Mouse (Mus musculus) embryo, embryonic 10 days (tissue): ENCODE data around the gene Bnip2.

Source experiments
- DNase-seq: peaks from one replicate; pipeline ENCODE4 v3.0.0-alpha.2; 2015; ENCODE audit warnings: low spot score

The Bnip2 gene

DNA sequence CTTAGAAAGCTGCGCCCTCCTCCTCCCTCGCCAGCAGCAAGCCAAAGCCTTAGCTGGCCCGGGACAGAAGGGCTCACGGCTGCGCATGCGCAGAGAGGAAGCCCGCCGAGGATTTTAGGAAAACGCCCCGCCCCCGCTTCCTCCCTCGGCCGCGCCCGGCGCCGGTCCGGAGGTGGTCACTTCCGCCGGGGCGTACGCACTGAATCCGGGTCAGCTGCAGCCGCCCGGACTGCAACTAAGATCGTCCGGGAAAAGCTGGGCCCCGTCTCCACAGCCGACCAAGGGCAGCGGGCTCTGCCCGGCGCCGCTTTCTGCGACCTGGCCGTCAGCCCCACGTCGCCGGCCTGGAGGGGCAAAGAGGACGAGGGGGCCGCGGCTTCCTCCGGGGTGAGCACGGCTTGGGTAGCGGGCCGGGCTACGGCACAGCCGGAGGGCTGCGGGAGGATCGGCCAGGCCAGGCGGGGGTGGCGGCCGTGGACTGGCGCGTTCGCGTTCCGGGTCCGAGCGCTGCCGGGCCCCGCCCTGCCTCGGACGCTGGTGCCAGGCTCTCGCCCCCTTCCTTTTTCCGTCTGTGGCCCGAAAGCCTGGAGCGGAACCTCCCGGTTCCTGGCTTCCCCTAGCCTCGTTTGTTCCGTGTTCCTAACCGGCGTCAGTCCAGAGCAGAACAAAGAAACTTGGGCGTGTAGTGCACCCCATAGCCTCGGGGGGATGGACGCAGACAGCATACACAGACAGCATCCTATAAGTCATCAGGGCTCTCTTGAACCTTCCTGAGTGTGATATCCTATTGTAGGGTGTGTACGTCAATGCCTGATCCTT lies at the start of gene Bnip2:
TSS of gene Bnip2 (plus strand) at position 164 of the 819 bp plus-strand sequence.
- DNase-seq: peak; percentile 95

DNA sequence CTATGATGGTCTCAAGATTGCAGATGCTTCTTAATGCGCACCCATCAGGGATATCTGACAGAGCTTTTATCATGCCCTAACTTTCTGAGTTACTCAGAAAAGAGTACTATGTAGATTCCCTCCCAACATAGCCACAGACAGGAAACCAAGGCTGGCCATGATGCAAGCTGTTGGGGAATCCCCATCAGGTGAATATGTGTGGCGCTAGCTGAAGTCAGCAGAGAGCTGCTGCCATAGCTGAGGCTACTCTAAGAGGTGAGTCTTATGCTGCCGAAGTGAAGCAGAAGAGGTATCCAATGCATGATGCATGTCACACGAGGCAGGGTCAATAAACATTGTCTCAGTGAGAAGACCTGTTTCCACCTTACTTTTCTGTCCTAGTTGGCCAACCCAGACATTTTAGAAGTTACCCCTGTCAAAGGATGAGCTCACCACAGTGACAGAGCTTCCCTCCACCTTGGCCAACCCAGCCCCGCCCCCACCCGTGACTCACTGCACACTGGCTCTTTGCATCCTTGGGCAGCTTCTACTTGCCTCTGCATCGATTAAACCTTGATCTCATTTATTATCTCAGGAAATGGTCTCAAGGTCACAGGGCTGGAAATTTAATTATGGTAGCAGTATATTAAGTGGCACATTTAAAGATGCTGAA lies 48.3 kb upstream of the Bnip2 start:
- DNase-seq: no peak

DNA sequence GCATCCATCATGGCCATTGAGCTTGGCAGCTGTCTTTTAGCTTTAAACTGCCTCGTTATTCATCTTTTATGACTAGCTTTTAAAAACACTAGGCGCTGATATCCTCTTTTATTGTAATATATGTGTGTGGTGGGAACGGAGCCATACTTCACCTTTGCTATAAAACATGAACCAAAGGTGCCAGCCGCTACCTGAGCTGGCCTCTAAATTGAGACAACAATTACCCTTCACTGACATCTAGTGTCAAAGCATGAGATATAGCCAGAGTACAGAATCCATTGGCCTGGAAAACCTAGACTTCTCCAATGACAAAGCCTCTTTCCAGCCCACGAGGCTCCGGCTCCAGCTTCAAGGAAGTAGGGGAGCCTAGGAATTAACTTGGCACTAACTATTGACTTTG lies 47.7 kb upstream of the Bnip2 start:
- DNase-seq: no peak

DNA sequence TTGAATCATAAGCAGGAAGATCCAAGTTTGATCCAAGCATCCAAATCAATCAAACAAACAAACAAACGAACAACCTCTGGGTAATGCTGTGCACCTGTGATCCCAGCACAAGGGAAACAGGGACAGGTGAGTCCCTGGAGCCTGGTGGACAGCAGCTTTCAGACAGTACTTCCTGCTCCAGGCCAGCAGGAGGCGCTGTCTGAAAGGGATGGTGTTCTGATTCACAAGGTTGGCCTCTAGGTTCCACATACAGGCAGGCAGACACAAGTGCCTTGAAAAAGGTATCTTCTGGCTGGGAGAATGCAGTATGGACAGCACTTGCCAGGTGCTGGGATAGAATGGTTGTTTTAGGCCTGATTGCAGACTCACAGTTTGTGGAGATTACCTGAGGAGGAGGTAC lies 40.3 kb upstream of the Bnip2 start:
- DNase-seq: peak; percentile 70

DNA sequence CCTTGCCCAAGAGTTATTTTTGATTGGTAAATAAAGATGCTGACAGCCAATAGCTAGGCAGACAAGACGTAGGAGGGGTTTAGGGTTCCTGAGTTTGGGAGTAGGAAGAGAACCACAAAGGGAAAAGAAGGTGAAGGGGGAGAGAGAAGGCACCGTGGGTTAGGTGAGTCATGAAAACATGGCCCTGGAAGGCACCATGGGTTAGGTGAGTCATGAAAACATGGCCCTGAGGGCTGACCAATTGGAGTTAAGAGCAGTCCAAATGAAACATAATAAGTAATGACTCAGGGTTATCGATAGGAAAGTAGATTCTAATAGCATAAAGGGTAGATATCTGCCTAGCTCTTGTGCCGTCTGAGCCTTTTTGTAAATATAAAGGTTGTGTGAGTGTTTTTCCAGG lies 39.6 kb upstream of the Bnip2 start:
- no peak for DNase-seq

DNA sequence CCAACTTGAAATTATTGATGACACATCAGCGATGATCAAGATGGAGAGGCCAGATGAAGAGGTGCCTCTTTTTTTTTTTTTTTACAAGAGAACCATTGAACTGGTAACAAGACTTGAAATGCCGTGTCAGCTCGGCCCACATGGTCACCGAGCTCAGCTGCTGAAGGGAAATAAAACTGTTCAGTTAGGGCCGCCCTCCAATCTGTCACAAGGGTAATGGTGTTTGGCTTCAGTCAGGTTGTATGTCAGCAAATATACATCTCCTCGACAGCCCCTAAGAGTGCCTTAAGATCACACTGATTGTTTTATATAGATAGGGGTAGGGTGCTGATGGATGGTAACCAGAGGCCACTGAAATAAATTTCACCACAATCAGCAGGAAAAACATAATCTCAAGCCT lies 28.3 kb upstream of the Bnip2 start:
- DNase-seq: no peak

DNA sequence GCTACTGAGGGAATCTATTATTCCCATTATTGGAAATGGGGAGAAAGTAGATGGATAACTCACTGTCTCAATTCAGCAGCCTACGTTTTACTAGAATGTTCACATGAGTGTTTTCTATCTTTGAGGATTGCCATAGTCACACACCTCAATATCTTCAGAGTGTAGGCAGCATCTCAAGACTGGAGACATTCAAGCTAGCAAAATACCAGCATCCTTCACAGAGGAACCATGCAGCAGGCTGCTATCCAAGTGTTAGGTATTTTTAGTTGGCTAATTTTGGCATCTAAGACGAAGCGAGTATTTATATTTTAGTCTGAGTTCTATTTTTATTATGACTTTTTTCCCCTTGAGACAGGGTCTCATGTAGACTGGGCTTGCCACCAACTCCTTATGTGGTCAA lies 24.9 kb upstream of the Bnip2 start:
- DNase-seq: no peak

DNA sequence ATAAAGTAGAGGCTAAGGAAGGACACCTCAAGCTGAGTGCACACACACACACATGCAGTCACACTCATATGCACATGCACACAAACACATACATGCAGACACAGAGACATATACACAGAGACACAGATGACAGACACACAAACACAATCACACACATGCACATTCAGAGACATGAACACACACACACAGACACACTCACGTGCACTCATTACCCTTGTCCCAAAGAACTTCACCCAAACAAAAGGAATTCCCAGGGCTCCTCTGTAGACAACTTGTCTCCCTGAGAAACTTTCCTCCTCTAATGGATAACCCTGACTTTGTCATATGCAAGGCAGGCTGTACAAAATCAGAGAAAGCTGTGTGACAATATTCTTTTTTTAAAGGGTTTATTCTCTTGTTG lies 3.7 kb upstream of the Bnip2 start:
- DNase-seq: no peak

DNA sequence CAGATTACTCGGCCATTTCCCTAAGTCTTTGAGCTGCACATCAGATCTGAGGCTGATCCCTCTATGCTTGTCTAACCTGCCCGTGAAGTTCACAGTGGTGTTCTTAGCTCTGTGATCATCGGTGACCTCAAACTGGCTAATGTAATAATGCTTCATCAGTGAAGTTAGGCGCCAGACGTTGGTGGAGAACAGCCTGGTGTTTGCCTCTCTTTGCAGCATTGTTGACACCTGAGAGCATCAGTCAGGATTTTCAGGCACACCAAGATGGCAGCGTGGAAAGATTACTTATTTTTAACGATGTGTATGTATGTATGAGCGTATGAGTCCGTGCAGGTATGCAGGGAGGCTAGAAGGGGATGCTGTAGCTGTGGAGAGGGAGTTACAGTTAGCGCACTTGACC lies 3.2 kb upstream of the Bnip2 start:
- no peak for DNase-seq

DNA sequence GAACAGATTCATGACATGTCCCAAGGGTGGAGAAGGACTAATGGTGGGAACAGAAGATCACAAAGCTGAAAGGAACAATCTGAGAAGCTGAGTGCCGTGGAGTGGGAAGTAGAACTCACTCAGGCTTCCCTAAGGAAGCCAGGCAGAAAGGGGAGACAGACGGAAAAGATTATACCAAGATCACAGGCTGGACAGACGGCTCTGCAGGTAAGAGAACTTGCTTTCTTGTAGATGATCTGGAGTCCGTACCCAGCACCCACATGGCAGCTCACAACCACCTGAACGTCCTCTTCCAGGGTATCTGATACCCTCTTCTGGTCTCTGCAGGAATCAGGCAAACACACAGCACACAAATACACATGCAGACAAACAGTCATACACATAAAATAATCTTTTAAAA lies 2.7 kb upstream of the Bnip2 start:
- no peak for DNase-seq

DNA sequence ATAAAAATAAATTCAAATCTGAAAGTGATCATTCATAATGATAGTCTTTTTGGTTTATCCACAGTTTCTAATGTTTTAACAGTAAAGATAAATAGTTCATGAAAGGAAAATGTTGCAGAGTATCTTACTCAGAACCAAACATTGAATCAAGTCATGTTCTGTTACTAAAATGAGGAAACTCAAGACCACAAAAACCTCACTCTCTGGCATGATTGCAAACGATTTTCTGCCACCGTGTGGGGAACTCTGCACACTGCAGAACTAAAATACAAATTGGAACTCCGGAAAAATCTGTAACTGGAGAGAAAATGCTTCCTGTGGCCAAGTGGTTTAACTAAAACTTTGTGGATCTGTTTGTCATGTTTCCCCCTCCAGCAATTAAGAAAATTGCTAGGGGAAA lies 1.7 kb upstream of the Bnip2 start:
- peak; percentile 83 for DNase-seq

DNA sequence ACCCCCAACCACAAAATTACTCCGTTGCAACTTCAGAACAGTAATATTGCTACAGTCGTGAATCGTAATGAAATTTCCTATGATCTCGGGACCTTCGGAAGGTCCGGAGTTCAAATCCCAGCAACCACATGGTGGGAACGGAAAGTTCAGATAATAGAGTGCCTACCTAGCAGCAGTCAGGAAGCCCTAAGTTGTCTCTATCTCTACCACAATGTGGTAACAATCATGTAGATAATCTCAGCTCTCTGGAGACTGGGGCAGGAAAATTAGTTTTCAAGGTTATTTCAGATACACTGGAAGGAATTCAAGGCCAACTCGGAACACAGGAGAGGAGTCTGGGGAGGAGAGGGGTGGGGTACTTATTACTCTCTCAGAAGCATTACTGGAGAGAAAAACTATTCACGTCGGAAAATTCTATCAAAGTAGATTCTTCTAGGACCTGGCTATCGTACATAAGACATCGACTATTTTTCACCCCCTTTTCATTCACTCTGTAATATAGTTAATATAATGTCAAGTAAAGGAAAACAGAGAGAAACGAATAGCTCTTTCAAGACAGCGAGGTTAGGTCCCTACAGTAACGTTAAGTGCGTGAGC lies 462 bp upstream of the Bnip2 start:
- no peak for DNase-seq

DNA sequence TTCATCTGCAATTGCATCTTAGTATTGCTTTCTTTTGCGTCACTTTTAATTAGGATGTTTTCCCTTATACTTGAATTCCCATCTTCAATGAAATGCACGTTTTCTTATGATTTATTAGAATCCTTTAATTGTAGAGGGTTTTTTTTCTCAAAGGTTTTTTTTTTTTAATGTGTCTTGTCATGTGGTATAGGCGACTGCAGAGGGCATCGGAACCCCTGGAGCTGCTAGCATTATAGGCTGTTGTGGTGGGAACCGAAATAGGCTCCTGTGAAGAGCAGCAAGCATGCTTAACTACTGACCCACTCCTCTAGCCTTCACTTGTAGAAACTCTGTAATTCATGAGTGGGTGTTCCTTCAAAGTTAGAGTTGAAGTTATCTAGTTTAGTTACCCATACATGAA lies 1.1 kb downstream of the Bnip2 start:
- peak; percentile 30 for DNase-seq

DNA sequence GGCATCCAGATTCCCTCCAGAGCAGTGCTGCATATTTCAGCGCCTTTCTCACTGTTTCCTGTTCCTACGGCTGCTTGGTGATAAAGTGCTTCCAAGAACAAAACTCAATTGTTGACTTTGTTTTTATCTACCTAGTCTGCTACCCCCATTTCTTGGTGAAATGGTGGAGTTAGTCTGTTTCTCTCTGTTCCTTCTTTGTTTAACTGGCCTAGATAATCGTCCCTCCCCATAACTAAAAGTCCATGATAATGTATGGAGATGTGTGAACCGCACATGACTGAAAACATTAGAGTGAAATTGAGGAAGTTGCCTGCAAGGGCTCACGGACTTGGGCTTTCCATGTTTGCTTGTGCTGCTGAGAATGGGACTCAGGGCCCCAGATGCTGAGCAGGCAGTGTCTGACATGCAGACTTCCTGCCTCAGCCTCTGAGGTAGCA lies 3.6 kb downstream of the Bnip2 start:
- DNase-seq: no peak

DNA sequence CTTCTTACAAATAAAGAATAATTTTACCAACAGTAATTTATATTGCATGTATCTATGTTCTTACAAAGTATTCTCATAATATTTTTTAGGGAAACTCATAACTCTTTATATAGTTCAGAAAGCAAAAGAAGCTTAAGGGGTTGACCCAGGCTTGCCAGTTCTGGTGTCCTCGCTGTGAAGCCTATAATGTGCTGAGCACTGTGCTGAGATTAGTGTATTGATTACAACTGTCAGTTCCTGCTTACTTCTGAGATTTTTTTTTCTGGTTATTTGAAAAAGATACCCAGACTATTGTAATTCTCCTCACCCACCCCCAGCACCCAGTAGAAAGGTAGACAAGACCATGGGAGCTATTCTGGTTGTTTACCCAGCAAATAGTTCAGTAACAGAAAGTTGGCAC lies 4.2 kb downstream of the Bnip2 start:
- DNase-seq: no peak

DNA sequence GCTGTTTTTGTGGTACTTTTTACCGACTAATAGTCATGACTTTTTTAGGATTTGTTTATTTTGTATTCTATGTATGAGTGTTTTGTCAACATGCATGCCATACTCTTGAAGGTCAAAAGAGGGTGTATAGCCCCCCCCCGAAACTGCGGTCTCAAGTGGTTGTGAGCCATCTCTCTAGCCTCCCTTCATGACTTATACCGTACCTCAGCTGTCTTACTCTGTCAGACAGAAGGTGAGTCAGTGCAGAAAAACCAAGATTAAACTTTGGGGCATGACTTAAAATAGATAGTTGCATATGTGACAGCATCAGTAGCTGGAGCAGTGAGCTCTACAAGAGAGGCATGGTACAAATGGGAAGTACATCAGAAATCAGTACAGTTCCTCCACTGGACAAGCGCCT lies 5.3 kb downstream of the Bnip2 start:
- no peak for DNase-seq

DNA sequence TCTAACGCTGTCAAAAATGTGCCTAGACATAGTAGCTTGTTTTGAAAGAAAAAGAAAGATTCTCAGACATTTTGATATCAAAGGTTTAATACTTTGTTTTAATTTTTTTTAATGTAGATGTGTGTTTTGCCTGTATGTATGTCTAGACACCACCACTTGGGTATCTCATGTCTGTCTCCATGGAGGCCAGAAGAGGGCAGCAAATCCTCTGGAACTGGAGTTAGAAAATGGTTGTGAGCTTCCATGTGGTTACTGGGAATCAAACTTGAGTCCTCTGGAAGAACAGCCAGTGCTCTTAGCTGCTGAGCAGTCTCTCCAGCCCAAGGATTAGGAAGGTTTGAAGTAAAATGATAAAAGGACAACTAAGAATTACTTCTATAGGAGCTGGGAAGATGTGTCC lies 10.1 kb downstream of the Bnip2 start:
- DNase-seq: peak; percentile 28

DNA sequence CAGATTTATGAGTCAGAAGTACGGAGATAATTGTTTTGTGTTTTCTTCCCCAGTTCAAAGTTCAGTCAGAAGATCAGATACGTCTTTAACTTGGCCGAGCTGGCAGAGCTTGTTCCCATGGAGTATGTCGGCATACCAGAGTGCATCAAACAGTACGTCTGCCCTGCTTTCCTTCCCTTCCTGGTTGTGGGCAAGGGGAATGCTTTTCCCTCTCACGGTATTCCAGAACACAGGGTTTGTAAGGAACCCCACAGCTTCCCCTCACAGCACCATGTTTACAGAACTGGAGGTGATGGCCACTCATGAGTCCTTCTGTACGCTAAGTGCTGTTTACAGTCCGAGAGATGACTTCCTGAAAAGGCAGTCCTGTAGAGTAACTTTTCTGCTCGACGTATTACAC lies 14.2 kb downstream of the Bnip2 start:
- no peak for DNase-seq

DNA sequence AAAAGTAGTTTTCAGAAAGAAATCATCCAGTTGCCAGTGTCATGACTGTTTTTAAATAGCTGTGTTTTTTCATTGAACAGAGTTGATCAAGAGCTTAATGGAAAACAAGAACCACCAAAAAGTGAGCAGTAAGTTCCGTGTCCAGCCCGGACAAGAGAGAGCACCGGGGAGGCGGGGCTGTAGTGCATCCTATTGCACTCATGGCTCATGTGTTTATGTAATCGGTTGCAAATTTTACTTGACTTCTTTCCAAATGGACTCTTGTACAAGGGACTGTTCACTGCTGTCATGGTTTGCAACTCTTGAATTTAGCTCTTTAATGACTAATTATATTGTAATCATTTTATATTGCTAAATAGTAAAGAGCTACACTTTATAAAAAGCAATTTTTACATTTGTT lies 17.7 kb downstream of the Bnip2 start:
- DNase-seq: no peak

DNA sequence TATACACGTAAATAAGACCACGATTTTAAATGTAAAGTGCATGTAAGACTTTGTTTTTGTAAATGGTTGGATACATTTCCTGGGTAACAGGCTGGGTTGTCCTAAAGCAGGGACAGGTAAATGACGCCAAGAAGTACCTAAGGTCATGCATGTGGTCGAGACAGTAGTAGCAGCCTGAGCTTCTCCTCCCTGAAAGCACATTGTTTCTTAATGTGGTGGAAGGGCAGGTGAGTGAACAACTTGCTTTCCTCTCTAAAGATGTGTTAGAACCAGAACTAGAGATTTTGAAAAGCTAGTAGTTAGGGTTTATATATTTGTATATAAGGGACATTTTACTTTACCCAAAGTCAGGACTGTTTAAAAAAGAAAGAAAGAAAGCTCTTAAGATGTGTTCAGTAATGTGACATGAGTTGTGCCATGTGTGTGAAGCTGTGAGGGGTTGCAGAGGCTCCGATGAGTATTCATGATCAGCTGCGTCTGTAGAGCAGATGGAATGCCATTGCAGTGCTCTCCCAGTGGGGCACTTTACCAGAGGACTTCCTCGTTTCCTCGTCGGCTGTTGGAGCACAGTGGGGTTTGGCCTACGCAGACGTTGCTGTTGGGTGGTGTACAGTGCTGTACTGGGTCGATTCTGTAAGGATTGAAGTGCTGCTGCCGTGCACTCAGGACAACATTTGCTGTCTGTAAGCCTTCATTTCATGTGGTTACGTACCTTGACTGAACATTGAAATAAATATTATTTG lies 18.4 kb downstream of the Bnip2 start:
- no peak for DNase-seq

DNA sequence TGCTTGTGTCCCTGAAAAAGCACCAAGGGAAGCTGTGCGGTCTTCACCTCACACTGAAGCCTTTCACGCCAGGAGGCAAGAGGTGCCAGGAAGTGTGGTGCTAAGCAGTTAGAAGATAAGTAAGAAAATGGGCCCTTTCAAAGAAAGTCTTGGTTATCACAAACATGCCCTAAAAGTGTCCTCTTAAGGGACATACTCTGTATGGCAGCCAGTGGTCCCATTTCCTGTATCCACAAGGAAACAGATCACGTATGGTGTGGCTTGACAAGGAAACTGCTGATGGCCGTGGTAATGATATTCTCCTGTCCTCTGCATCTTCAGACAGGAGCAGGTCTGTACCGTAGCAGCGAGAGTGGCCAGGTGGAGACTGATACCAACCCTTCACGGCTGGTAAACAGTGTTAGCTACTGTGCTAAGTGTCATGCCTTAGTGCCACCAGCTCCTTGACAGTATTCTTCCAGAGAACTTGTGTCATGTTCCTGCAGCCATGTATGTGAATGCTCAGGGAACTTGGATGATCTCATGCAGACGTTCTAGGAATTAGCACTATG lies 20.6 kb downstream of the Bnip2 start:
- no peak for DNase-seq

DNA sequence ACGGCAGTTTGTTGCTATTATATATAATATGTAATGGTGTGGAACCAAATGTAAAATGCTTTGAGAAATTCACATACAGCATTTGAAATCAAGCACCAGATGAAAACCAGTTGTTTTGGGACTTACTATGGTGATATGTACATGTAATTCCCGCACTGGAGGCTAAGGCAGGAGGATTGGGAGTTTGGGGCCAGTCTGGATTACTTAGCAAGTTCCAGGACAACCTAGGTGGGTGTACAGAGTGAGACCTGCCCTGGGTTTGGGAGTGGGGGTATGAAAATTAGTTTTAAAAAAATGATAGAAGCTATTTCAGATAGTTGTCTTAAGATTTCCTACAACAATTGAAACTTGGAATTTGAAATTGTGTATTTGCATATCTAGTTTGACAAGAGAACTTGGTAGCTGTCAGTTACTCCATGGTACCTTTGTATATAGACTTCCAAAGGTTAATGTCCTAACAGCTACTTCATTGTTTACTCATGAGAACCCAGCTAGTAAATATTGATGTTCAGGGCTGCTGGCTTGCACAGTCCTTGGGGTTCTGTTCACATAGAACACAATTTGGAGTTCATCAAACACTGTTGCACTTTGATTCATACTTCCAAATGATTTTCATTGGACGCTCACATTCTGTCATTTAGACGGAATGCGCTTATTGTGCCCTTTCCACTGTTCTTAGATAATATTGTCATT lies 21.7 kb downstream of the Bnip2 start:
- DNase-seq: no peak
